Mouse (Mus musculus) MEL (cell line): ENCODE data around the gene Daxx. TPM values are rescaled to one million over a fixed set of nuclear protein-coding genes. Genes with fewer than 3 reads are reported as not detected.

Experiments used
- DNase-seq: peaks from one replicate; pipeline ENCODE4 v3.0.0; 2011; ENCODE audit warnings: low read depth, low spot score
- H3K27ac ChIP-seq: 2 replicates; pipeline ENCODE4 v1.5.1; 2012; ENCODE audit warnings: low read depth, mild to moderate bottlenecking, control low read depth, low read length, moderate library complexity; ENCODE audit not compliant: control insufficient read depth
- H3K27me3 ChIP-seq, 2 experiments: fragments of 150-350 bp in 1 of 2; sonication (generic) in 1 of 2; 2 replicates each; pipeline ENCODE4 v1.6.1; 2012; ENCODE audit warnings: low read length in 2 of 2, mild to moderate bottlenecking in 2 of 2, improper control_type of control experiment in 1 of 2, moderate library complexity in 1 of 2; ENCODE audit not compliant: insufficient read depth in 2 of 2, control insufficient read depth in 1 of 2
- H3K36me3 ChIP-seq, 2 experiments: 2 replicates each; pipeline ENCODE4 v1.6.1; 2012 to 2014; ENCODE audit warnings: low read length in 2 of 2, improper control_type of control experiment in 1 of 2, inconsistent platforms in 1 of 2, mild to moderate bottlenecking in 1 of 2; ENCODE audit not compliant: insufficient read depth in 2 of 2, control insufficient read depth in 1 of 2
- H3K4me1 ChIP-seq, 2 experiments: fragments of 150-350 bp in 1 of 2; sonication (generic) in 1 of 2; 2 replicates each; pipeline ENCODE4 v1.6.1; 2012; ENCODE audit warnings: low read length in 2 of 2, improper control_type of control experiment in 1 of 2, mild to moderate bottlenecking in 1 of 2; ENCODE audit not compliant: insufficient read depth in 2 of 2, control insufficient read depth in 1 of 2
- H3K4me3 ChIP-seq, 2 experiments: fragments of 150-350 bp in 1 of 2; sonication (generic) in 1 of 2; 2 replicates each; pipeline ENCODE4 v1.5.1; 2012; ENCODE audit warnings: low read depth in 2 of 2, low read length in 2 of 2, mild to moderate bottlenecking in 2 of 2, moderate library complexity in 2 of 2, control low read depth in 1 of 2, improper control_type of control experiment in 1 of 2; ENCODE audit not compliant: control insufficient read depth in 1 of 2, insufficient read depth in 1 of 2
- H3K79me2 ChIP-seq: 2 replicates; pipeline ENCODE4 v1.6.1; 2012; ENCODE audit warnings: mild to moderate bottlenecking, low read length, moderate library complexity; ENCODE audit not compliant: control insufficient read depth, poor library complexity, insufficient read depth
- H3K9ac ChIP-seq: 2 replicates; pipeline ENCODE4 v1.6.1; 2012; ENCODE audit warnings: low read depth, mild to moderate bottlenecking, control low read depth, low read length, moderate library complexity; ENCODE audit not compliant: control insufficient read depth, poor library complexity, severe bottlenecking
- H3K9me3 ChIP-seq: fragments of 150-350 bp; sonication (generic); replicated peaks from 2 replicates; pipeline ENCODE4 v1.6.1; 2012; ENCODE audit warnings: mild to moderate bottlenecking, low read length, improper control_type of control experiment, moderate library complexity; ENCODE audit not compliant: insufficient read depth
- CTCF ChIP-seq, 3 experiments: IDR thresholded peaks in 2 of 3; conservative IDR thresholded peaks in 1 of 3; 2 replicates each; pipeline ENCODE4 v1.5.1; 2011 to 2012; ENCODE audit warnings: low read length in 3 of 3, low read depth in 2 of 3, mild to moderate bottlenecking in 2 of 3, improper control_type of control experiment in 1 of 3, inconsistent platforms in 1 of 3, mixed read lengths in 1 of 3, moderate library complexity in 1 of 3; ENCODE audit not compliant: control insufficient read depth in 1 of 3, insufficient read depth in 1 of 3, poor library complexity in 1 of 3, severe bottlenecking in 1 of 3
- ELF1 ChIP-seq: IDR thresholded peaks from 2 replicates; pipeline ENCODE4 v1.6.1; 2014; ENCODE audit warnings: low read depth, mild to moderate bottlenecking, inconsistent platforms, low read length, improper control_type of control experiment, moderate library complexity
- EP300 ChIP-seq, 2 experiments: IDR thresholded peaks; 2 replicates each; pipeline ENCODE4 v1.6.1; 2011; ENCODE audit warnings: improper control_type of control experiment in 2 of 2, low read length in 2 of 2, low read depth in 1 of 2, mild to moderate bottlenecking in 1 of 2
- HCFC1 ChIP-seq: IDR thresholded peaks from 2 replicates; pipeline ENCODE4 v1.6.1; 2012; ENCODE audit warnings: low read depth, mild to moderate bottlenecking, inconsistent platforms, low read length, improper control_type of control experiment, moderate library complexity
- MAFK ChIP-seq: IDR thresholded peaks from 2 replicates; pipeline ENCODE4 v1.6.1; 2011; ENCODE audit warnings: low read depth, mild to moderate bottlenecking, low read length, improper control_type of control experiment, borderline replicate concordance
- MEF2A ChIP-seq: IDR thresholded peaks from 2 replicates; pipeline ENCODE4 v1.6.1; 2014; ENCODE audit warnings: low read depth, mild to moderate bottlenecking, inconsistent platforms, low read length, improper control_type of control experiment; ENCODE audit not compliant: poor library complexity, insufficient replicate concordance, severe bottlenecking; ENCODE audit errors: extremely low read depth
- MXI1 ChIP-seq: IDR thresholded peaks from 2 replicates; pipeline ENCODE4 v1.6.1; 2011; ENCODE audit warnings: mild to moderate bottlenecking, low read depth, low read length, improper control_type of control experiment
- ZMIZ1 ChIP-seq: IDR thresholded peaks from 2 replicates; pipeline ENCODE4 v1.6.1; 2012; ENCODE audit warnings: low read depth, mild to moderate bottlenecking, inconsistent platforms, low read length, improper control_type of control experiment, moderate library complexity
- ZNF384 ChIP-seq: IDR thresholded peaks from 2 replicates; pipeline ENCODE4 v1.6.1; 2012; ENCODE audit warnings: low read depth, mild to moderate bottlenecking, inconsistent platforms, low read length, improper control_type of control experiment
- polyA plus RNA-seq, 2 experiments: library from polyadenylated mRNA; stranded (reverse) in 1 of 2; unstranded in 1 of 2; fragments of >175 nt in 1 of 2; fragments of >200 nt in 1 of 2; gene quantifications; 2 replicates each; pipeline versions ENCODE4 v1.2.1 to v1.2.4; 2012; ENCODE audit warnings: low replicate concordance in 2 of 2, low read depth in 1 of 2; ENCODE audit not compliant: insufficient read length in 2 of 2, insufficient read depth in 1 of 2, missing spikeins in 1 of 2
- total RNA-seq: library from RNA; depleted of rRNA; stranded (reverse); fragments of 300-350 nt; gene quantifications from 2 replicates; pipeline ENCODE4 v1.2.3, GENCODE M21; 2012

The Daxx gene
- total and polyA plus RNA-seq, 3 experiments, result 40.6 to 68.0 TPM; not detected in 1

- Histone ChIP-seq H3K27me3 (no peaks in the 10 kb centered on the region), H3K9ac (no peak overlapping the region), H3K27ac (no peak overlapping the region), H3K4me3 (no peak overlapping the region), H3K9me3 (no peaks in the 10 kb centered on the region), H3K36me3 (peaks cover 0 to 30% of the 10 kb centered on the region in 2 experiments; a peak in 2 of 4 replicates), H3K4me1 (peaks cover 21 to 47% of the 10 kb centered on the region in 2 experiments), H3K79me2 (no peaks in the 10 kb centered on the region)
- no peak for DNase-seq
- TF ChIP-seq ZNF384 (peak; percentile 76), EP300 (IDR thresholded peaks at IDR 0.05; ENCODE audit: low read depth in 1 of 2, low read length in 2 of 2) (no peak)
Observed at GRCm38 (mm10) chr17:33900281-33900988, 8.8 kb upstream of the Daxx start.

GRCm38 (mm10) chr17:33900989-33901314, 8.3 kb upstream of the Daxx start:
- Histone ChIP-seq H3K4me3 (no peak overlapping the region), H3K27ac (no peak overlapping the region), H3K4me1 (peaks cover 21 to 47% of the 10 kb centered on the region in 2 experiments), H3K79me2 (no peaks in the 10 kb centered on the region), H3K36me3 (peaks cover 0 to 30% of the 10 kb centered on the region in 2 experiments; a peak in 2 of 4 replicates), H3K9me3 (no peaks in the 10 kb centered on the region), H3K9ac (no peak overlapping the region), H3K27me3 (no peaks in the 10 kb centered on the region)
- no peak for TF ChIP-seq ELF1
- TF ChIP-seq MAFK, result no peak
- TF ChIP-seq MEF2A, result no peak
- TF ChIP-seq MXI1, result no peak
- no peak for TF ChIP-seq HCFC1
- TF ChIP-seq CTCF (IDR thresholded peaks at IDR 0.05 in 2 of 3, conservative IDR thresholded peaks at IDR 0.05 in 1 of 3; ENCODE audit: control insufficient read depth in 1 of 3, insufficient read depth in 1 of 3, low read depth in 2 of 3, low read length in 3 of 3, poor library complexity in 1 of 3, severe bottlenecking in 1 of 3), result no peak
- TF ChIP-seq ZNF384, result peak; percentile 50
- no peak for DNase-seq

- no peak for TF ChIP-seq ZMIZ1
- H3K9ac ChIP-seq, result no peak overlapping the region
Observed at GRCm38 (mm10) chr17:33901653-33902052, 7.6 kb upstream of the Daxx start.

More at GRCm38 (mm10) chr17:33901653-33902052, 7.6 kb upstream of the Daxx start:
- Histone ChIP-seq H3K27me3 (no peaks in the 10 kb centered on the region), H3K4me3 (peak overlapping the region in 1 of 2 experiments; percentile 45; a peak in 1 of 4 replicates), H3K9me3 (no peaks in the 10 kb centered on the region), H3K36me3 (peaks cover 0 to 30% of the 10 kb centered on the region in 2 experiments; a peak in 2 of 4 replicates), H3K79me2 (no peaks in the 10 kb centered on the region), H3K27ac (no peak overlapping the region), H3K4me1 (peaks cover 21 to 47% of the 10 kb centered on the region in 2 experiments)
- DNase-seq, result no peak
